Mouse (Mus musculus) 3T3-L1 (cell line): Measurements from ENCODE around the gene Syne1.

Source experiments
- DNase-seq: peaks from one replicate; pipeline ENCODE4 v3.0.0-alpha.2; 2015; ENCODE audit warnings: low read depth, low spot score

The Syne1 gene

DNA sequence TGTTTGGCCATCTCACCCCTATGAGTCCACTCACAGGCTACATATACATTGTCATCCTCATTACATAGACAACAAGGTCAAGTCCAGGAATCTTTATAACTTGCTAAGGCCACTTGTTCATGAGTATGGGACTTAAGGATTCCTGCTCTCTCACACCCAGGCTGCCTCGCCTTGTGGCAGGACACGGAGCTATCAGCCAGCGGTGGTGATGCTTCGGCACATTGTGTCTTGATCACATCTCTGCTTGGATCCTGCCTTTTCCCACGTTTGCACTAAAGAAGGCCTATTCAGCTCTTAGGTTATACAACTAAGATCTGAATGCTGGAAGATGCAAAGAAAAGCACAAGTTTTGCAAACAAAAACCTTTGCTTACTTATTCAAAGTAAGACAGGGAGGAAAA lies 345.7 kb downstream of the Syne1 start:
- DNase-seq, result no peak

- no peak for DNase-seq
Observed at GRCm38 (mm10) chr10:5203837-5204236, 347.4 kb downstream of the Syne1 start.

- DNase-seq, result no peak
Observed at GRCm38 (mm10) chr10:5197356-5197755, 353.9 kb downstream of the Syne1 start.

GRCm38 (mm10) chr10:5196267-5196666 lies 355.0 kb downstream of the Syne1 start:
- DNase-seq, result no peak

DNA sequence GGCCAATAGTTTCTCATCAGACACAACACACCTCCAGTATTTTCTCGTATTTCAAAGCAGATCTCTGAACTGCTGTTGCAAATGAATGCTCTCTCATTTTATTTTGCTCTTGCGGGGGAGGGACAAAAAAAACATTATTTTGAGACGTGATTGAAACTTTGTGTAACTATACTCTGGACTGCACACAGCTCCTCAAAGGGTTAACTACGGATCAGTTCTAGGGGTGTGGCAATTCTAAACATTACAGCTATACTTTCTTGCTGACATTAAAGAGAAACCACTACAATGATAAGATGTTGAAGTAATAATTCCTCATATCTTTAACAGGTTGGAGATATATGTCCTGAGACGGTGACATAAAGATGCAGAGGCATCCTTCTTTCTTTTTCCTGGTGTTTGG lies 356.0 kb downstream of the Syne1 start:
- no peak for DNase-seq

DNA sequence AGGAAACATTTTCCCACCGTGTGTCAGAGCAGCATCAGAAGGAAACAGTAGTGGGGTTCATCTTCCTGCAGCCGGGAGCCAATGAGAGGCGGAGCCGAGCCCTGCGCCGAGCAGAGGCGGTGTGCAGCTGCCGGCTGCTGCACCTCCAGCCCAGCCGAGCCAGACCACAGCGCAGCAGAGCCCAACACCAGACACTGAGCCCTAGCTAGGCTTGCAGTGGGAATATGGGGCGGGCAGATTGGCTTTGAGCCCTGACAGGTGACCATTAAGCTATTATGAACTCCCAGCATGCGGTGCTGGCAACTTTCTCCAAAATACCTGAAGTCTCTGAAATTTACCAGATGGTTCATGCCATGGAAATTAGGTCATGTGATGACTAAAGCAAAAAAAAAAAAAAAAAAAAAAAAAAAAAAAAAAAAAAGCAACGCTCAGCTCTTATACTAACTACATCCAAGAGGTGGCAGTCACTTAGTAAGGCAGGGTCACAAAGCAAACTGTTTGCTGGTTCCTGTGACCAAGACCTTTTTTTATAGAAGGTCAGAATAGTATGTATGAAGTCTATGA lies 356.5 kb downstream of the Syne1 start:
- peak; percentile 74 for DNase-seq

DNA sequence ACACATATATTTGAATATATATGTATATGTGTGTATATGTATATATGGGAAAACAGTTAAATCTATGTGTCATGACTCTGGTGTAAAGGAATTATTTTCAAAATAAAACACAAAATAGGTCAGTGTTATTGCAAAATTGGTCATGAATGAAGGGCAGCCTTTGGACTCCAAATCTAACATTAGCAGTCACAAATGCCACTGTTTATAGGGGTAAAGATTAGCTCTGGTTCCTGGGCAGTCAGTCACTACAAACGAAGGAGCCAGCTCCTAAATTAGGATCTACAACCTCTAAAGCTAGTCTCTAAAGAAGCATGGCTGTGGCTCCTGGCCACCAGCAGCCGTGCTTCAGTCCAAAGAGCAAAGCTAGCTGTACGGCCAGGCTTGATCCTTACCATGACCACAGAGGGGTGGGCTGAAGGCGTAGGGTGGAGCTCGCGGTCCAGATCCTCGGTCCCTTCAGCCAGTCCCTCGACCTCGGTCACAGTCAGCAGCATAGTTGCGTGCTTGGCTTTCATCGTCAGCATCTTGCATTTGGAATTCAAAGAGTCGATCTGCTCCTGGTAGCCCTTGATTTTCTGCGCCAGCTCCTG lies 357.1 kb downstream of the Syne1 start:
- DNase-seq, result no peak

GRCm38 (mm10) chr10:5192861-5193490 lies 358.3 kb downstream of the Syne1 start:
- no peak for DNase-seq

DNA sequence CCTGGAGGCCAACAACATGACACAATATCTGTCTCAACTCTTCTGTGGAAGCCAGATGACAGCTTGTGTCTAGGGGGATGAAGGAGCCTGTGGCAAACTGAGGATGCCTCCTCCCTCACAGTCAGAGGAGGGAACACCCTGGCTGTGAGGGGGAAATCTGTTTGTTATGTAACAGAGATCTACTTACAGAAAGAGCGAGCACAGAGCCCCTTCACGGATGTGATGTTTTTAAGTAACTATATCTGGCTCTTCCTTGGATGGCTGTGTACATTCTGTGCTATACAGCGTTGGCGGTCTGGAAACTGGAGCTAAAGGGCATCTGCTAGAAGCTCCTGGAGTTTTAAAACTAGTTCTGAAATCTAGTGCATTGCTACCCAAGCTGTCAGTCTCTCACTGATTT lies 360.5 kb downstream of the Syne1 start:
- DNase-seq, result no peak

DNA sequence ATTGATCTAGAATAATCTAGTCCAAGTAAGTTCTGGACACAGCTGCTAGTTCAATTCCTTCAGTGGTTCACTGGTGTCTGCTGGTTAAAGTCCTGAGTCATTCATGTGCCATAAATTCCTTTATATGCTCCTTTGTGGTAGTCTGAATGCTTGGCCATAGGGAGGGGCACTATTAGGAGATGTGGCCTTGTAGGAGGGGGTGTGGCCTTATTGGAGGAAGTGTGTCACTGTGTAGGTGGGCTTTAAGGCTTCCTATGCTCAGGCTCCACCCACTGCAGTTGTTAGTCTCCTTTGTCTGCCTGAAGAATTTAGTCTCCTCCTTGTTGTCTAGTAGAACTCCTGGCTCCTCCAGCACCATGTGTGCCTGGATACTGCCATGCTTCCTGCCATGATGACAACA lies 362.4 kb downstream of the Syne1 start:
- DNase-seq, result peak; percentile 61

DNA sequence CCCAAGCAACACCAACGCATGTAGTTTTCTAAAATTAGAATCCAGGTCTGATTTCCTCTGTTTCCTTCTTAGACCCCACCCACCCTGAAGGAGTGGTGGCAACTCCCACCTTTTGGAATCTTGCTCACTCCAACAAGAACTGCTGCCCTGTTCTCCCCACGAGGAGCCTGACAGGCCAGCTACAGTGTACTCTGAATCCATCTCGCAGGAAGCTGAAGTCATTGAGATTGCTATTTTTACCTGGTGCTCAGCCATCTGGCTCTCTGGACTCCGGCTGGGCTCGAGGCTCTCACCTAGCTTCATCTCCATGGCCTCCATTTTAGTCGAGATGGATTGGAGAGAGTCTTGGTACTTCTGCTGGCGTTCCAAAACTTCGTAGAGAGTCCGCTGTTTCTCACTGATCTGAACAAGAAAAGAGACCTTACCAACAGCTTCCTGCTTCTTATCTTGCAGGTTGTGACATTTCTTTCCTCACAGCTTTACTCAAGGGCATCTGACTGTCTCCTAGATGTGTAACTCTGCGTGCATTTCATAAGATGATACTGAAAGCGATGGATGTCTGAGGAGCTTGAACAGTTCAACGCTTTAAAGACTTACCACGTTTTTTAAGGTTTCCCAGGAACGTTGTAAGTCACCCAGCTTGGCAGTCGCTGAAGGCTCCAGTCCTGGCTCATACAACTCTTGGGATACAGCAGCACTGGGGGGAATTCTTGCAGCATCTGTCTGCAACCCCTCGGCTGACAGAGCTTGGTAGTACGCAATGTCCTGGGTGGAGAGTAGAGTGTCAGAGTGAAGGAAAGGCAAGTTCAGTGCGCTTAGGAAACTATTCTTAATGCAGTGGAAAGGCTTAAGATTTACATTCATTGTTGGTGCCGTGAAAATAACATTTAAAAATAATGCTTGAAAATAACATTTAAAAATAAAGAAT lies 365.9 kb downstream of the Syne1 start:
- DNase-seq, result no peak

DNA sequence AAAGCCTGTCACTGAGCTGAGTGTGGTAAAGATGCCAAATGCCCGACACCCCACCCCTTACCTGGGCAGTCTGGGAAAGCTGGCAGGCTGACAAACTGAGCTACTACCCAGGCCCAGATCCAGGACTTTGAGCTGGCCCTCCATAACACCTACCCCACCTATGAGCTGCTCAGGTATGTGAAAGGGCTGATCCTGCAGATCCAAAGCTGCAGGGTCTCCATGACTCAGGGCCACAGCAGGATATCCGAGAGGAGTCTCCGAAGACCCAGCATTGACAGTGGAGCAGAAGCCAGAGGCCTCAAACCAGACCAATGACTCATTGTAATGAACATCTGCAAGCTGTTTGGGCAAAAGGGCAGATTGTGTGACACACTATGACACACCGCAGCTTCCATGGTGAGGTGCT lies 369.5 kb downstream of the Syne1 start:
- DNase-seq, result peak; percentile 83

DNA sequence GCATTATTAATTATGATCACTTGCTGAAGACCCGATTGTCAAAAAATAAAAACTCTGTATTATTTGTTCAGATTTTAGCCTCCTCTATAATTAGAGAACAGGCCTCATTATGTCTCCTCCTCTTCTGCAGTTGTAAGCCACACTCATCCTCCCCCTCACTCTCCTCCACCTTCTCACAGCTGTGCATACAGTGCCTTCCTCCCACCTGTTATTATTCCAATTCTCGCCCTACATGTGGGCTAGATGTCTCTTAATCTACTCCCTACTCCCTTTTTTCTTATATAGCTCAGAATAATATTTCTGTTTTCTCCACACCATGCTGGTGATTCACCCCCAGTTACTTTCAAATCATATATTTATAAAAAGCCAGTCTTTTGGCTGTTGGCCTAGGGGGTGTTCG lies 371.4 kb downstream of the Syne1 start:
- DNase-seq, result no peak

DNA sequence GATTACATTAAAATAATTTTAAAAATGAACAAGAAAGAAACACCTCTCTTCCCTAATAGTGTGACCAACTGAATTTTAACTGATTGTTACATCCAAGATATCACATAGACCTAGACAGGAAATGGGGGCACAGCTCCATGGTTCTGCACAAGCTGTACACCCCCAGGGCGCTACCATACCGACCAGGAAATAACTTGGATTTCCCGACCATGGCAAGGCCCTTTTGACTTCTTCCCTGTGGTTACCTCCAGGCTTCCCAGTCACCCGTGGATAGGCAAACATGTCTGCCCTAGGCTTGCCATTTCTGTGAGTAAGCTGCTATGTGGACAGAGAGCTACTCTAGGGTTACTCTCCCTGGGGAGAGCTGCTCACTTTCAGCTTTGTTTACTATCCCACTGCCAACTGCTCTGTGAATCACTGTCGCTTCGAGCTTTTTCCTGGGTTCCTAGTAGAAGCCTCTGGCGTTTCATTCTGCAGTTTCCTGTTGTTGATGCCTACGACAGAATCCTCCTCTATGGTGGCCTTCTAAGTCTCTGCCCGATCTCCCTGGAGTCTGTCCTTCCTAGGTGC lies 373.8 kb downstream of the Syne1 start:
- peak; percentile 95 for DNase-seq

GRCm38 (mm10) chr10:5176371-5176770 lies 374.9 kb downstream of the Syne1 start:
- DNase-seq, result no peak

DNA sequence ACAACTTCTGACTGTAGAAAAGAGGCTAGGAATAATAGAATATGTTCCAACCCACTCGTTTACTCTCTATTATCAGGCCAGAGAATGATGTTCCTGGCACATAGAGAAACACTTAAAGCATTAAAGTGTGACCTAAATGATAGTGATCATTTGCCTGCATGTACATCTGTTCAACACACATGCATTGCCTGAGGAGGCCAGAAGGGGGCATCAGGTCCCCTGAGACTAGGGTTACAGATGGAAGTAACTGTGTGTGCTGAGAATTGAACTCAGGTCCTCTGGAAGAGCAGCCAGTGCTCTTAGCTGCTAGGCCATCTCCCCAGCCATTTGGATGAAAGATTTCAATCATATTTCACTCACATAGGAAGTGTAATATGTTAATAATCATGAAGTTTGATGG lies 380.9 kb downstream of the Syne1 start:
- DNase-seq, result peak; percentile 16

- DNase-seq, result no peak
Observed at GRCm38 (mm10) chr10:5167481-5167880, 383.8 kb downstream of the Syne1 start.

DNA sequence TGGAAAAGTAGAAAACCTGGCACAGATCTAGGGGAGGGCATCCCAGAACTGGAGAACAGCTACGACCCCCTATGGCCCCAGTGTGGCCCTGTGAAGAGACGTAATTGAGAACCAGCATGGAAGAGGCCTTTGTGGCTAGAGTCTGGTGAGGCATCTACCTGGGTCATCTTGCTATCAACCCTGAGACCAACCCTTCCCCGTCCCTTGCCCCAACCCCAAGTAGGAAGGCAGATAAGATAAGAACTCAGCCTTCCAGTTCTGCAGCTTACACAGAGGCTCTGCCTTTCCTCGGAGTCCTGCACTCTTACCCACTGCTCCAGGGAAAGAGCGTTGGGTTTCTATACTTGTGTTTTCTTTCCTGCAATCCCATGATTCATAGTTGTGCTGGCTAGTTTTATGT lies 385.8 kb downstream of the Syne1 start:
- no peak for DNase-seq

GRCm38 (mm10) chr10:5163770-5164169 lies 387.5 kb downstream of the Syne1 start:
- DNase-seq, result no peak

- DNase-seq, result no peak
Observed at GRCm38 (mm10) chr10:5163286-5163685, 388.0 kb downstream of the Syne1 start.

GRCm38 (mm10) chr10:5161394-5161872 lies 389.8 kb downstream of the Syne1 start:
- DNase-seq, result peak; percentile 84

- no peak for DNase-seq
Observed at GRCm38 (mm10) chr10:5159679-5160078, 391.6 kb downstream of the Syne1 start.
